Mouse (Mus musculus) cerebral cortex, adult 2 months (tissue): Measurements from ENCODE around the gene Macf1.

ENCODE experiments used
- WGBS: fragments of 180-500 bp; shearing (Covaris S2); methylation state at CpG from one replicate; pipeline ENCODE4 v1.1.7; 2018; 5-methylcytosine and 5-hydroxymethylcytosine counted together

Gene Macf1

DNA sequence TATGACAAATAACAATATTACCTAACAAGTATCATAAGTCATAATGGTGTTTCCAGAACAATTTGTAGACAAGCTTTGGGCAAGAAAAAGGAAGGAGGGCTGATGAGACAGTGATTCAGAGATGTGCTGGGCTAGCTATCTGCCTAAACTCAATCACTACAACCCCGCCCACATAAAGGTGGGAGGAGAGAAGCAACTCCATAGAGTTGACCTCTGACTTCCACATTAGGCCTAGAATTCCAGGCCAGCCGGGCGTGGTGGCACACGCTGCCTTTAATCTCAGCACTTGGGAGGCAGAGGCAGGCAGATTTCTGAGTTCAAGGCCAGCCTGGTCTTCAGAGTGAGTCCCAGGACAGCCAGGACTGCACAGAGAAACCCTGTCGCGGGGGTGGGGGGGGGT is 153.2 kb downstream of the Macf1 start:
- WGBS: 93% methylated on average over 6 of the region's 6 CpGs

DNA sequence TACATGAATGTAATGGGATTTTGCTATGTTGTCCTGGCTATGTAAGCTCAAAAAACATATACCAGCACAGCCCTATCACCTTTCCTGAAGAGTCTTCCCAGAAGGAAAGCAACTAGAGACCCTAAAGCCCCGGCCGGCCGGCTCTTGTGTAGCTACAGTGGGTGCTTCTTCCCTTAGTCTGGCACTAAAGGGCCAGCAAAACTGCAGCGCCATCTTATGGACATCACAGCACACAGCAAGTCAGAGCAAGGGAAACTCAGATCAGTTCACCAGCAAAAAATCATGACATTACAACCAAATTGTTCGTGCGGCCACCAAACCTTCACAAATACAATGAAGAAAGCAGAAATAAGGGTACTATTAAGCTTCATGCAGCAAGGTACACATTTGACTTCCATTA is 154.9 kb downstream of the Macf1 start:
- 29% methylated on average over 6 of the region's 6 CpGs for WGBS

DNA sequence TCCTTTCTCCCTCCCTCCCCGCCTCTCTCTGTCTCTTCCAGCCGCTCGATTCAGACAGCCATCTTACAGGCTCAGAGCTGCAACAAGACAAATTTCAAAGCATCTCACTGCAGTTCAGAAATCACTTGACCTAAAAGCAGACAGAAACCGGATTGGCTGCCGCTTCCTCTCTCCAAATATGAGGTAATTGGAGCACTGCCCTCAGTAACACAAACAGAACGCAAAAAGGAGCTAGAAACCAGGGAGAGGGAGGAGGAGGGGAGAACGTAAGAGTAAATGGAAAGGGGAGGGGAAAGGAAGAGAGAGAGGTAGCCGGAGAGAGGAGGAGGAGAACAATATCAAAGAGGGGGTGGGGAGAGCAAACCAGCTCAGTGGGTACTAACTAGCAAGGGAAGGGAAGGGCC is 156.6 kb downstream of the Macf1 start:
- 6% methylated on average over 8 of the region's 8 CpGs for WGBS

DNA sequence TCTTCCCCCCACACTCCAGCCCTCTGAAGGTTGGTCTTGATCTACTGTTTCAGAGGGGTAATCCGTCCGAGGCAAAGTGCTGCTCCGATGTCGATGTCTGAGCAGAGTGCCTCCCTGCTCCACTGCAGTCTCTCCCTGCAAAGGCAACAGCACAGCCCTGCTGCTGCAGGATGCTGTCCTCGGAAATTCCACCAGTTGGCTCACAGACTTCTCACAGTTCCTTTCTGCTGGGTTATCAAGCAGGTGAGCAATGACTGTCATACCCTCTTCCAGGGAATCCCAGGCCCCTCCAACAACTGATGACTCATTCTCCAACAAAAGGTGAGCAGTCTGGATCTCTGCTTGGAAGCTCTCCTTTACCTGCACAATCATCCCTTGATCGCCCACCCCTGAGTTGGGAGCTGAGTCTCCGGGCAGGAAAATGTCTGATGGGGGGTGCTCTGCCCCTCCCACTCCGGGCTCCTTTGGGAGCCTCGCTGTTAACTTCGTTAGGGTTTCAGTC is 157.3 kb downstream of the Macf1 start:
- 20% methylated on average over 10 of the region's 10 CpGs for WGBS

DNA sequence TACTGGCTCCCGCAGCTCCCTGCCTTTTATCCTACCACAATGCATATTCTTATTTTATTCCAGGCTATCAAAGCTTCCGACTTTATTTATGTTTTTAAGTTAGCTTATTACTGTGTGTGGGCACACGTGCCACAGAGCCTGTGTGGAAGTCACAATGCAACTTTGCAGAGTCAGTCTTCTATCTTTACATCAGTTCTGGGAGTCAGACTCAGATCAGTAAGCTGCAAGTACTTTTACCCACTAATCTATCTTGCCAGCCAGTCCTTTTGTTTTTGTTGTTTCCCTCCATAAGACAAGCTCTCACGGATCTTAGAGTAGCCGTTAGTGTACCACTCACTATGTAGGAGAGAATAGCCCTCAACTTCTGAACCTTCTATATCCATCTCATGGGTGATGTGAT is 159.4 kb downstream of the Macf1 start:
- 54% methylated on average over 5 of the region's 5 CpGs for WGBS

DNA sequence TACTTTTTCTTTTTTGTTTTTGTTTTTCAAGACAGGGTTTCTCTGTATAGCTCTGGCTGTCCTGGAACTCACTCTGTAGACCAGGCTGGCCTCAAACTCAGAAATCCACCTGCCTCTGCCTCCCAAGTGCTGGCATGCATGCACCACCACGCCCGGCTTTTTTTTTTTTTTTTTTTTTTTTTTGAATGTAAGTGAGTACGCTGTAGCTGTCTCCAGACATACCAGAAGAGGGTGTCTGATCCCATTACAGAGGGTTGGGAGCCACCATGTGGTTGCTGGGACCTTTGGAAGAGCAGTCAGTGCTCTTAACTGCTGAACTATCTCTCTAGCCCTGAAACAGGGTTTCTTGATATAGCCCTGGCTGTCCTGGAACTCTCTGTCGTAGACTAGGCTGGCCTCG is 164.0 kb downstream of the Macf1 start:
- 85% methylated on average over 5 of the region's 5 CpGs for WGBS

DNA sequence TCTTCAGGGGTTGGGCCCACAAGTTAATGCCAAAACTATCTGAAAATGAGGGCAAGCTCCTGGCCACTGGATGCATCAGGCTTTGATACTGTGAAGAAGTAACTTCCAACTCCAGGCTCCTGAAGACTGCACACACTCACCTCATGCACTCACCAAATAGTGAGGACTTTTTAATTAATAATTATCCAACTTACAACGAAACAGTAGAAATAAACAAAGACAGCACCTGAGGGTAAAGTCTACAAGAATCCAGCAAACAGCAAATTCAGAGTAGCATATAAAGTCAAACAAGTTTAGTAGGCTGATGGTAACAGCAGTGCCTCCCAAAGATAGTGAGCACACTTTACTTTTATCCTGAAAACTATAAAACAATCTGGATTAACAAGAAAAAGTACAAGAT is 168.5 kb downstream of the Macf1 start:
- WGBS: 78% methylated on average over 1 of the region's 1 CpGs

DNA sequence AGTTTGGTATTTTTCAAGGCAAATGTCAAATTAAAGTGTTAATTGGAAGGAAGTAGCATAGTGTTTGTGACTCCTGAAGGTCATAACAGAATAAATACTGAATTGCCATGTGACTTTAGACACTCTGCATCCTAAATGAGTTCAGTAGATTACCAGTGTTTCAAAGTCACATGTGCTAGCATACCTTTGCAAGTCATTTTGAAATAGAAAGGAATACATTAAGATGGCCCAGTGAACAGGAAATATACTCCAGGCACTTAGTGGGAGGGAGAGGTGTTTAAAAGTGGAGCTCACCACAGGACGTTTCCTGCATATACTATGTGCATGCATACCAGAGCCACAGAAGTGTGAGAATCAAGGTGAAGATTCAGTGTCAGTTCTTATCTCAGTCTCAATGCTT is 174.0 kb downstream of the Macf1 start:
- 44% methylated on average over 1 of the region's 1 CpGs for WGBS

DNA sequence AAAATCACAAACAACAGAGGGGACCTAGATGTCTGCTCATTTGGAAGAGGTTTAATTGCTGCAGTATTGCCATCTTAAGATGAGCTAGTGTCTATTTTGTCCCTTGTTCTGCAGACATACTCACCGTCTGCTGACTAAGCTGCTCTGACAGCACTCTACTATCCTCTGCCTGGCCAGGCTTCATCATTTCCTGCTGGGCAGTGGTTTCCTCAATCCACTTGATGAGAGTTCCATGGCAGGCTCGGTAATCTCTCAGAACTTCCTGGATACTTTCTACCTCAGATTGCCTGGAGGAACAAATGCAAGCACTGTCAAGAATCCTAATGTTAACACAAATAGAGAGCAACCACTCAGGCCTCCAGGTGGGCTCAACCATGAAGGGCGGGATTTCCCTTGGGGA is 195.1 kb downstream of the Macf1 start:
- WGBS: 64% methylated on average over 3 of the region's 3 CpGs

DNA sequence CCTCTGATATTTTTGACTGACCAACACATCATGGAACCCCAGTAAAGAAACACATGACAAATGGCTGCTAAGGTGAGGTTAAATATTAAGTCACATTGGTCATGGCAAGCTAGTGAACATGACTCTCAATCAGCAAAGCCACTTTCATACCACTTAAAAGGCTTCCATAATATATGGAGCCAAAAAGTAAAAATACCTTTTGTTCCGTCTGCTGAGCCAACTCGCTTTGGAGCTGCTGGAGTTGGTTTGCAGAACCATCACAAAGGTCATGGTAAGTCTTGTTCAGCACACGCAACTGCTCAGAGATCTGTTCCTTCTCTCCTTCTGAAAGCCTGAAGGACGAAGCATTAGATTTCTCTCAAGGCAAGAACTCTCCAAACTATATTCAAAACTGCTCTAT is 204.2 kb downstream of the Macf1 start:
- 78% methylated on average over 4 of the region's 4 CpGs for WGBS

DNA sequence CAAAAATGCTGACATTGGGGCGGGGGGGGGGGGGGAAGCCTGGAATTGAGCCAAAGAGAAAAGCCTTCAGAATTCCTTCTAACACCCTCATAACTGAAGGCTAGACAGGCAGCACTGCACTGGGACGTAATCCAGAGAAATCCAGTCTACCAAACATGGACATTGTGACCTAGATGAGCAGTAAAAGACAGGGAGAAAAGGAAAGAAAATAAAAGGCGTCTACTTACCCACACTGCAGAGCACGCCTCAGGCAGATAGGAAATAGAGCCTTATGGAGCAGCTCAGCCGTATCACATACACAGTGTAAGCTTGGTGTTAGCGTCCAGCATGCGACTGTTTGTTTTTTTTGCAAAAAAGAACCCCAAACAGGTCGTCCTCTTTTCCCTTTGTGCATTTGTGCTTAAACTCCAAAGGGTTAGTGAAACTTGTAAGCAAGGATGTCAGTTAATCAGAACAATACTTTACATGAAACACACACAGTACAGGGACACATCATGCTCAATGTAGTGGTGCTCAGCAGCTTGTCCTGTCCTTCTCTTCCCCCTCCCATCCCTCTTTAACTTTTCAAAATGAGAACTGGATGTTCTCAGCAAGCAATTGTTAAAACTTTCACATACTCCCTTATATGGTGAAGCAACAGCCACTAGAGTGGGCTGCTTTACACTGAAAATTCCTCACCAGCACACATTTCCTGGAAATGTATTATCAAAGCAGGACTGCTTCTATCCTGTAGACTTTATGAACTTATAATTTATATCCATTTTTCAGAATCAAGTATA is 205.3 kb downstream of the Macf1 start:
- 35% methylated on average over 8 of the region's 8 CpGs for WGBS

DNA sequence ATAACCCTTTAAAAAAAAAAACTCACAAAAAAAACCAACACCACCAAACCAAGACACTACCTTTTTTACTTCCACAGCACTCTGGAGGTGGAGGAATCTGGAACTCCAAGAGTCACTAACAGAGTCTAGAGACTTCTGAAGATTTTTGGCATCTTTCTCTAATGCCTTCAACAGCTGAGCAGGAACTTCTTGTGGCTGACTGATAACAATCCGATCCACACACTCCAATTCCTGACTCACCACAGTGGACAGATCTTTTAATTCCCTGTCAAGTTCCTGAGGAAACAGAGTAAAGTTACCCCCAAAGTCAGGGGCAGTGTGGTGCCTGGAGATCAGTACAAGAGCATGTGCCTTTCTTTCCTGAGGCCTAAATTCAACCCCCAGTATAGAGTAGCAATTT is 218.4 kb downstream of the Macf1 start:
- WGBS: 52% methylated on average over 1 of the region's 1 CpGs

DNA sequence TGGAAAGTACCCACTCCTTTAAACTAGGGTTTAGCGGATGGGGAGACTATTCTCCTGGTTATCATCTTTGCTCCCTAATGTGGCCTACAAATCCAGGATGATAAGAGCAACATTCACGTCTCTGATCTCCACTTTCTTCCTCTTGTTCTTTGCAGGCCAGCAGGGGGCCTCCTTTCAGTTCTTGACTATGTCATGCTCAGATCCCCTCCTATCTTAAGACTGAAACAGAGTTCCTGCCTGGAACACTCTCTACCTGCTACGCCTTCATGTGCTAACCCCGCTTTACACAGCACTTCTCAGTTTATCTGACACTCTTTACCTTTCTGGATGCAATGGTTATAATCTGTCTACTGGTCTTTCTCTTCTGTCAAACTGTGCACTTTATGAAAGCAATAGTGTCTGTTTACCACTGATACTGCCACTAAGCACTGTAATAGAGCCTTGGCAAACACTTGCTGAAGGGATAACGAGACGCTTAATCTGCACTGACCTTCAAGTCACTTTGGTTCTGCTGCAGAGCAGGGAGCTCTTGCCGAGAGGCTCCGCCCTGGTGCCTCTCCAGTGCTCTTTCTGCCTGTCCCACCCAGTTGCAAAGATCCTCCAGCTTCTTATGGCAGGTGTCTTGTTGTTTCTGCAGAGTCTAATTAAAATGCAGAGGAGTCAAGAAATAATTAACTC is 223.4 kb downstream of the Macf1 start:
- WGBS: 69% methylated on average over 8 of the region's 8 CpGs

DNA sequence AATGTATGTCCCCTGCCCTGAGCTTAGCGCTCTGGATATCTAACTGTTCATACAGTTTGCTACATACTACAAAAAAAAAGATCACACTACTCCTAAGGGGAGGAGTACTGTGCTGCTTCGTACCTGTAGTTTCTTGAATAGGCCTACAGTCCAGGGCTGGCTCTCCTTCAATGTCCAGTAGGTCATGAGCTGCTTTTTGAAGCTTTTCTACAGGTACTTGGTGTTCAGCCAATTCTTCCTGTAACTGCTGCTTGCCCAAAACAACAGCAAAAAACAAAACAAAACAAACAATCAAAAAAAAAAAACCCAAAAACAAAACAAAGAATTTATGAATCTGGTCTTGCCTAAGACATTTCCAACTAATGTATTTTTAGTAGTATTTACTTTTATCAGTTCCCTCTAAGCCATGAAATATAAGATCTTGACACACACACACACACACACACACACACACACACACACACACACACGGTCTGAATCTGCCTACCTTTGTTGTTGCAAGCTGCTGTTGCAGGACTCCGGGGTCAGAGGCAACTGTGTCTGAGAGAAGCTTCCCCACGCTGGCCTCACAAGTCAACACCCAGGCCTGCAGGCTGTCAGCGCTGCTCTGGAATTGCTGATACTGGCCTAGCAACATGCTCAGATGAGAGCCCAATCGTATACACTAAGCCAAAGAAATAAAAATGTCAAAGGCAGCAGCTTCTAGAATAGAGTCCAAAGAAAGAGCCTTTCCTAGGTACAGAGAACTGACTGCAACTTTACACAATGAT is 229.1 kb downstream of the Macf1 start:
- WGBS: 68% methylated on average over 7 of the region's 7 CpGs

DNA sequence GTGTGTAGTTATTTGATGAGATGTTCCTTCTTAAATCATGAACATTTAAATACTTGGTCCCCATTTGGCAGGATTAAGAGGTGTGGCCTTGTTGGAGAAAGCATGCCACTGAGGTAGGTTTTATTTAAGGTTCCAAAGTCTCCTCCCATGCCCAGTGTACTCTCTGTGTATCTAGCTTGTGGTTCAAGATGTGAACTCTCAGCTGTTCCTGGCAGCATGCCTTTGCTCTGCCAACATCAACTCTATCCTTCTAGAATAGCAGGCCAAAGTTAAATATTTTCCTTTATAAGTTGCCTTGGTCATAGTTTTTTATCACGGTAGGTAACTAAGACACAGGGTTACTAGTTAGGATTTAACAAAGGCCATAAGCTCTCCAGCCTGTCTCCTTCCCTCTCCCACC is 230.4 kb downstream of the Macf1 start:
- 80% methylated on average over 1 of the region's 1 CpGs for WGBS

DNA sequence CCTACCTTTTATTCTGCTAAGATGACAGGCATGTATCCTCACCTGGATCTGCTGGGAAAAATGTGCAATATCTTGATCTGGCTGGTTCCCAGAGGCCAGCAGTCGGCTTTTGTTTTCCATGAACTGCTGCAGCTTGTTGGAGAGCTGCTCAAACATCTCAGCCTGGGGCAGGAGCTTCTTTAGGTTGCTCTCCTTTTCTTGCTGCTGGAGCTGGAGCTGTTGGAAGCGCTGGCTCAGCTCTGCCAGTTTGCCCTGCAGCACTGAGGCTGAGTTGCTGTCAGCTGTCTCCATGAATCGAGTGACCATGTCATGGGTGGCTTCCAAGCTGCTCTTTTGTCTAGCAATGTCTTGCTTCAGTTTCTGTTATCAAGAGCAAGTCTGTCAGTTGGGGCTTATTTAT is 232.2 kb downstream of the Macf1 start:
- 79% methylated on average over 3 of the region's 3 CpGs for WGBS

DNA sequence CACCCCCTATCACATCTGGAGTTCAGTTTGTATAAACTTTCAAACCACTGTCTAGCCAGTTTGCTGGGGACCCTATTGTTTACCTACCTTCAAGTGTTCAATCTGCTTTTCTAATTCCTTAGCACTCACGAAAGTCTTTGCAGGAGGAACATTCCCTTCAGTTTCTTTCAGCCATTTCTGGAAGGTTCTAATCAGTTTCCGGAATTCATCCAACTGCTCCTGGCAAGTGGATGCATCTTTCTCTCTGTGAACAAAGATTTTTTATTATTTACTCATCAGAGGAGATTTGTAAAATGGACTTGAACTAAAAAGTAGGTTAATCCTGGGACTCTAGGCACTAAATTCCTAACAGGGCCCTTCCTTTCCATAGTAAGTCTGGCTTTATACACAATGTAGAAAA is 236.1 kb downstream of the Macf1 start:
- WGBS: 76% methylated on average over 2 of the region's 2 CpGs

DNA sequence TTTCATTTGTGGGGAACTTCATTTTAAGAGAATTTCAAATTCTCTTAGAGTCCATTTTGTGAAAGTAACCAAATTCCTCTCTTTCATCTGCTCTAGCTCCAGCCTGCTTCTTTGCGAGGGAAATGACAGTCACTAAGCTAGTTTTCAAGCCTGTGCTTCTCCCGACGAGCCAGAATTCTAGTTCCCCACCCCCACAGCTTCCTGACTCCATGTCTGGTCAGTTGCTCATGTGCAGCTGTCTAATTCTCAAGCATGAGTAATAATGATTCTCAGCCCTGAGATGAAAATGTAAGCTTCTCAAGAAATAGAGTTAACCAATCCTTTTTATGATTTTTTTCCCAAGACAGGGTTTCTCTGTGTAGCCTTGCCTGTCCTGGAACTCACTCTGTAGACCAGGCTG is 236.9 kb downstream of the Macf1 start:
- WGBS: 36% methylated on average over 3 of the region's 3 CpGs

DNA sequence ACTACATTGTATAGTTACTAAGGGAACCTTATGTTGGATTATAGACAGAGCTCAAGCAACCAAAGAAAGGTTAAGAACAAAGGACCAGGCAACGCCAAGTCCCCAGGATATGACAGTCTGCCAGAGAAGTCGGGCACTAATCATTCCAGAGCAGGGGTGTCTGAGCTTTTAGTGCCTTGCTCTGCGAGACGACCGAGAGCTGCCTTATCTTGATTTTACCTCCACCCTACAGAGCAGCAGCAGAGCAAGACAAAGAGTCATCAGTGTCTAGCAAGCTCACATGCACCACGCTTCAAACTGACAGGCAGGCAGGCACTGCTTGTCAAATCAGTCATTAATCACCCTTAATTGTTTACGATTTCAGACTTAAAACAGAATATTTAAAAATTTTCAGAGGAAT is 237.4 kb downstream of the Macf1 start:
- 64% methylated on average over 7 of the region's 7 CpGs for WGBS

DNA sequence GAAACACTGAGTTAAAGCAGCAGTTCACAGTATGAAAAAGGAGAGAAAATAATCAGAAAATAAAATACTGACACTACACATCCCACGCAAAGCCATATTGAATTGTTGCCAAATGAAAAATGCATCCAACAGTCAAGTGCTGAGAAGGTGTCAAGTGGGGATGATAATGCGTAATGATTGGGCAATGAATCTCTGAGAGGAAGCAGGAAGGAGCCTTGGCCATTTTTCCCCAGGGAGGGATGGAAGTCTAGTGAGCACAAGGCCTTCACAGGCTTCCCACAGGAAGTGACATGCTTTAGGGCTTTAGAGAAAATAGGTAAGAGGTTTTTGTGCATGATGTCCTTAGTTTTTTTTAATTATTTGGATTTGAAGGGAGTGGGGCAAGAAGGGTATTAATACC is 237.9 kb downstream of the Macf1 start:
- 74% methylated on average over 2 of the region's 2 CpGs for WGBS

DNA sequence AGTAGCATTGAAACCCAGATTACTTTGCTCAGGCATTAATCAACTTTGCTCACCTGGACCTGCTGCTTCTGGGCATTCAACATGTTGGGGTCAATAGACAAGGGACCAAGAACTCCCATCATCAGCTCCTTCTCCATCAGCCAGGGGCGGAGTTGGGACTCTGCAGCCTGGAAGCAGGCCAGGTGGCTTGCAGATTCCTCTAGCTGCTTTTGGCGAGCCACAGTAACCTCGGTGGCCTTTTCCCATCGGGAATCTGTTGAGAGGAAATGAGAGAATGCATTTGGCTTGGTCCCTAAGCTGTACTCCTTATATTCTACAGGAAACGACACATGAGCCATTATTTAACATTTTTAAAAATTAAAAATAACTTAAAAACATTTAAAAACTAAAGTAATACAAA is 245.7 kb downstream of the Macf1 start:
- WGBS: 42% methylated on average over 5 of the region's 5 CpGs

DNA sequence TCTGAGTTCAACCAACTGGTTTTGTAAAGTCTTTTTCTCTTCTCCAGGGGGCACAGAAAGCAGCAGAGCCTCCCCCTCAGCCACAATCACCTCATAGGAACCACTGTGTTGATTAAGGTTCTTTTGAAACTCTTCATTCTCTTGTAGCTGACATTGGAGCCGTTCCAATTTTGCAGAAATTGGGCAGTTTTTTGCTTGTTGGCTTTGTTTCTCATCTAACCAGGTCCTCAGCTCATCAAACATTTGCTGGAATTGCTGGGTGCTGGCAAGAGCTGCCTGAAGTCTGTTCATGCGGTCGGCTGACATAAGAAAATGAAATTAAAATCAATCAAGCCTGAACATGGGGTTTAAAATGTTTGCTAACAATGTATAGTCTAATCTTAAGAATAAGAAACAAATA is 251.0 kb downstream of the Macf1 start:
- WGBS: 51% methylated on average over 3 of the region's 3 CpGs

DNA sequence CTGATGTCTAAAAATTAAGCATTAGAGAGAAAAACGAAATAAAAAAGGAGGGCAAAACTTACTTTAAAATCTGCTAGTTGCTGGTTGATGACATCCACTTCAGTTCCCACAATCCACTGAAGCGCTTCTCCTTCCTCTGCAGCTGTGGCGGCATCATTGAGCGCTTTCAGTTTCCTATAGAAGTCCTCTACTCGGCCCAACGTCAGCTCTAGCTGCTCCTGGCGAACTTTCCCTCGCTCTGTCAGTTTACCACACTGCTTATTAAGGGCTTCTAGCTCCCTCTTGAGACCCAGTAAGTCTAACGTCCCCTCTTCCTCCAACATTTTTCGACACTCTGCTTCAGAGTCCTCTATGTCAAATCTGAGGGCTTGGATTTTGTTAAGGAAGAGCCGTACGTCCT is 252.2 kb downstream of the Macf1 start:
- WGBS: 71% methylated on average over 12 of the region's 12 CpGs
